Mouse (Mus musculus) mouse trophoblast stem cell (cell line): ENCODE measurements around the gene Scfd2.

Experiments used
- in situ Hi-C, 2 experiments: fragments of 300-500 bp; cut with MseI, MboI; formaldehyde crosslinking; loops; 2 replicates in 1 of 2; 3 replicates in 1 of 2; pipeline ENCODE4 v1.15.1; 2025

Scfd2 gene

GRCm38 (mm10) chr5:74188076-74188475 lies 343.5 kb downstream of the Scfd2 start:
- in situ Hi-C loops: no loop called here

DNA sequence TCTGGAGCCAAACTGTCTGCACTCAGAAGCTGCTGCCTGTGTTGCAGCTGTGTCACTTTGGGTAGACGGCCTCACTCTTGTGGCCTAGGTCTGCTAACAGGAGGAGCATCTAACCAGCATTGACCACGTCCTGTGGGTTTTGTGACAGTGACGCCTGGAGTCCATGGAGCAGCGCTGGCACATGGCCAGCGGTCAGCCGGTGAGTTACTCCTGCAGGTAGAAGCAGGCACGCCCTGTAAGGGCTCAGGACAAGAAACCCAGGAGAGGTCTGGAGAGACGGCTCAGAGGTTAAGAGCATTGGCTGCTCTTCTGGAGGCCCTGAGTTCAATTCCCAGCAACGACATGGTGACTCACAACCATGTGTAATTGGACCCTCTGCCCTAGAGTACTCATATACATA lies 347.0 kb downstream of the Scfd2 start:
- in situ Hi-C loops: no loop called here

- in situ Hi-C loops: no loop called here
These were observed 348.4 kb downstream of the Scfd2 start for GRCm38 (mm10) chr5:74183118-74183517.

- in situ Hi-C loops: no loop called here
These were observed 351.3 kb downstream of the Scfd2 start for GRCm38 (mm10) chr5:74180216-74180615.

- in situ Hi-C loops: no loop called here
These were observed 355.9 kb downstream of the Scfd2 start for GRCm38 (mm10) chr5:74175526-74176270.

DNA sequence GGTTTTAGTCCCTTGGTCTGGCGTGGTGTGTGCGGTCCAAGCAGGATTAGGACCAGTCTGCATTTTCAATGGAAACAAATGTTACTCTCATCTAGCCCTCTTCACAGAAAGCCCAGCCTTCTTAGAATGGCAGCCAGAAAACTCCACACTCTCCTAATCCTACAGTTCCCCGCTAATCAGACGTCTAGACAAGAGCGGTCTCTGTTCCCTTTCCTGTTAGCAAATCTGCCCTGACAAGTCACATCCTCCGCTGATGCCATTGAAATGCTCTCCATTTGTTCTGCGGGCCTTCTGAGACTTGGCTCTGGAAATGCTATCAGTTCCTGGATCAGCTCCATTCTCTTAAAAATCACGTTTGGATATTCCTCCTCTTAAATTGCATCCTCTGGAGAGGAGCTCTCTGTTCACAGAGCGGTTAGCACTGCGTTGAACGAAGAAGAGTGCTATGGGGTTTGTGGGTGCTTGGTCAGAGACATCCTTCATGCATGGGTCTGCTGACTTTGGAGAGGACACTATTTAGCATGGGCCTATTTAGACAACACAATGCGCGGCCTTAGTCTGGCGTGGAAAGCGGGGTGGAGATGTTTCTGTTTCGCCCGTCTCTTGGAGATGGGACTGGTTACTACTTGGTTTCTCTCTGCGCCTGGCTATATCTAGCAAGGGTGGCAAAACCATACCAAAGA lies 358.3 kb downstream of the Scfd2 start:
- in situ Hi-C loops: no loop called here

- in situ Hi-C loops: no loop called here
These were observed 359.4 kb downstream of the Scfd2 start for GRCm38 (mm10) chr5:74172208-74172607.

DNA sequence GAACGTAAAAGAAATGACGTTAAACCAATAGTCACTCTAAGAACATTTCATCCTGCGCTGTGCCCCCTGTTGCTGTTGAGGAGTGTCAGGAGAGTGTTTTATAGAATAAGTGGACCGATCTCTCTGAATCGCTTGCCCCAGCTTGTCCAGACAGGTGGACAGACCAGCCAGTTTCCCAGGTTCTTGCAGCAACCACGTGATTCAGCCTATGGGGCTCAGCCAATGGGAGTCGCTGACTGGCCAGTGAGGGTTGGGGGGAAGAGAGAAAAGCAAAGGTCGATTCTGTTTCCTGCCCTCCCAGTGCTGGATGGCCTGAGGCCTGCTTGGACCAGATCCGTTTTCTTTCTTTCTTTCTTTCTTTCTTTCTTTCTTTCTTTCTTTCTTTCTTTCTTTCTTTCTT lies 359.8 kb downstream of the Scfd2 start:
- in situ Hi-C loops: no loop called here

- in situ Hi-C loops: no loop called here
These were observed 363.5 kb downstream of the Scfd2 start for GRCm38 (mm10) chr5:74168085-74168484.

GRCm38 (mm10) chr5:74166642-74167041 lies 364.9 kb downstream of the Scfd2 start:
- in situ Hi-C loops: no loop called here

- in situ Hi-C loops: no loop called here
These were observed 367.0 kb downstream of the Scfd2 start for GRCm38 (mm10) chr5:74164547-74164946.

DNA sequence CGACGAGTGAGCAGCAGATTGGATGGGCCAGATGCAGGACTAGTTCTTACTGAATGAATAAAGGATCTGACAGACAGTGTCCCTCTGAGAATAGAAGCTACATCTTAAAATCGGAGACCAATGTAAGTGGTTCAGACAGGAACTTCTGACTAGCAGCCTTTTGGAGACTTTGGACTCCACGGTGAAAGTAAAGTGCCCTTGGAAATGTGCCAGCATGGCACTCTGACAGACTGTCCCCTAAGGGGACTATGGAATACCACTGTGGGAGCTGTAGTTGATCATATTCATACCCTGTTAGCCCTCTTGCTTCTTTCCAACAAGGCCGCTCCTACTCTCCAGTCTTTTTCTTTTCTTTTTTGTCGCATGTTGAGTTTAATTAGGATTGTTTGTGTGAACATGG lies 368.4 kb downstream of the Scfd2 start:
- in situ Hi-C loops: no loop called here

DNA sequence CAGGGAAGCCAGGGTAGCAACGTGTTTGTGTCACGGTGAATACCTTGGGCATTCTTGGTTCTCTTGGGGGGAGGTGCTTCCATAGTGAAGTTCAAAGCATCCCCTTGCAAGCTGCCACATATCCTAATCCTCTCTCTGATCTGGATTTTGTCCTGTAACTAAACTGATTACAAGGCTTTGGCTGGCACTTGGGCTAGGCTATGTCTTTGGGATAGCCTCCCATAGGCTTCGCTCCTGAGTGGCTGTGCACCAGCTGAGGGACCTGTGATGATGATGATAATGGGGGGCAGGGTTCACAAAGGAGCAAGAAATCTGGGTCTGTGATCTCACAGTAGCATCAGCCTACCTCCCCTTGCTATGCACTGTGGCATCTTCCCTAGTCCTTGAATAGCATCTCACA lies 369.5 kb downstream of the Scfd2 start:
- in situ Hi-C loops: no loop called here

DNA sequence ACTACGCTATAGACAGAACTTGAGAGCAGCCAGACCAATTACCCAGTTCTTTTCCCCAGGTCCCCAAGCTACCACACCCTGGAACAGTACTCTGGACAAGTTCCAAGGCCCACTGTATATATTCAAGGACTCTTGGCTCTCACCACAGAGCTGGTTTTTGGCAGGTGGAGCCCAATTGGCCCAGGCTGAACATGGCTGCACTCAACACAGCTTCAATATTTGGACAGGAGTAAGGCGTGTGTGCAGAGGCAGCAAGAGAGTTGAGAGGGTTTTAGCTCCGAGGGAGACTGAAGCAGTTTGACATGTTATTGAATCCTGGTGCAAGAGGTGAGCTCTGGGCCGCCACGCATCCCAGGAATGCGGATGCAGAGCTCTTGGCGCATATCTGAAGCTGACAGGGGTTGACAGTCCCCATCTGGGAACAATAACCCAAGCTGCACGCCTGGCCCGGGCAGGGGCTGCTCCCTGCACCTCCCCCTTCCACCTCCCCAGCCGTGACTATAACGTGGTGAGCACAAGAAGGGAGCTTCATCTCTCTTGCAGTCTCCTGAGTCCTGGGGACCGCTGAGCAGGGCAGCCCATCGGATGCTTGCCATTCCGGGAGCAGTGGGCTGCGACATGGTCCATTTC lies 370.1 kb downstream of the Scfd2 start:
- in situ Hi-C loops: no loop called here

GRCm38 (mm10) chr5:74160349-74160748 lies 371.2 kb downstream of the Scfd2 start:
- in situ Hi-C loops: no loop called here

DNA sequence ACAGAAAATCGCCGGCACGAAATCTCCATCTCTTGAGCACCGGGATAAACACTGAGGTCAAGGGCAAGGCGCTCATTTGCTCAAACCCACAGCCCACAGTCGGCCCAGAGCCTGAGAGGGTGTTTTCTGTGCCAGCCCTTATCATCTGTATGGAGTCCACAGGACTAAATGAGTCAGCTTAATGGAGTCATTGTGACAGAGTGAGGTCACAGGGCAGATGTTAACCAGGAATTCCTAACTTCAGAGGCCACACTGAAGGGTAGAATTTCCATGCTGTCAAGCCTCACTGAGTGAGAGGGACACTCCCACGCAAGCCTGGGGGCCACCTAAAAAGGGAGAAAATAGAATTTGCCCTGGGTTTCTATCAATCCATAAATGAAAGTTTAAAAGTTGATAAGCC lies 371.7 kb downstream of the Scfd2 start:
- in situ Hi-C loops: no loop called here

GRCm38 (mm10) chr5:74158929-74159632 lies 372.5 kb downstream of the Scfd2 start:
- in situ Hi-C loops: no loop called here

- in situ Hi-C loops: no loop called here
These were observed 375.7 kb downstream of the Scfd2 start for GRCm38 (mm10) chr5:74155860-74156351.
